Mouse (Mus musculus) heart, postnatal 0 days (tissue): ENCODE results near the gene Tas2r110. TPM values are rescaled to one million over a fixed set of nuclear protein-coding genes. Genes with fewer than 3 reads are reported as not detected.

ENCODE experiments used
- ATAC-seq: fragments of 200-750 bp; cut with Nextera tagmentation; 2 replicates; pipeline ENCODE4 v1.8.0; 2017; ENCODE audit warnings: low read depth, moderate number of reproducible peaks, moderate library complexity; ENCODE audit not compliant: insufficient read depth
- DNase-seq: peaks from one replicate; pipeline ENCODE4 v3.0.0-alpha.2; 2016; ENCODE audit warnings: low spot score
- H3K27ac ChIP-seq: fragments of 300-500 bp; sonication (generic); 2 replicates; pipeline ENCODE4 v1.5.1; 2014; ENCODE audit warnings: low read depth, mild to moderate bottlenecking
- H3K27me3 ChIP-seq: fragments of 300-500 bp; sonication (generic); 2 replicates; pipeline ENCODE4 v1.6.1; 2014; ENCODE audit warnings: low read length, mixed read lengths; ENCODE audit not compliant: control insufficient read depth, insufficient read depth
- H3K36me3 ChIP-seq: fragments of 300-500 bp; sonication (generic); replicated peaks from 2 replicates; pipeline ENCODE4 v1.6.1; 2014; ENCODE audit warnings: low read length, mixed read lengths; ENCODE audit not compliant: control insufficient read depth, insufficient read depth
- H3K4me1 ChIP-seq: fragments of 300-500 bp; sonication (generic); 2 replicates; pipeline ENCODE4 v1.6.1; 2014; ENCODE audit warnings: antibody characterized with exemption; ENCODE audit not compliant: control insufficient read depth, insufficient read depth
- H3K4me2 ChIP-seq: fragments of 300-500 bp; sonication (generic); 2 replicates; pipeline ENCODE4 v1.6.1; 2014; ENCODE audit warnings: low read depth, mild to moderate bottlenecking, low read length, moderate library complexity
- H3K4me3 ChIP-seq: fragments of 300-500 bp; sonication (generic); 2 replicates; pipeline ENCODE4 v1.5.1; 2014; ENCODE audit warnings: low read depth, low read length
- H3K9ac ChIP-seq: fragments of 300-500 bp; sonication (generic); replicated peaks from 2 replicates; pipeline ENCODE4 v1.6.1; 2014; ENCODE audit warnings: low read depth, low read length, mixed read lengths
- H3K9me3 ChIP-seq: fragments of 300-500 bp; sonication (generic); replicated peaks from 2 replicates; pipeline ENCODE4 v1.6.1; 2016; ENCODE audit warnings: low read length; ENCODE audit not compliant: control insufficient read depth
- CTCF ChIP-seq: IDR thresholded peaks from 2 replicates; pipeline ENCODE4 v1.5.1; 2016; ENCODE audit warnings: antibody characterized with exemption, control low read depth, low read depth
- EP300 ChIP-seq: IDR thresholded peaks from 2 replicates; pipeline ENCODE4 v1.6.1; 2016; ENCODE audit warnings: antibody characterized with exemption, low read depth
- WGBS: fragments of 180-500 bp; shearing (Covaris S2); extraction: QIAGEN DNeasy Blood & Tissue Kit; methylation state at CpG from one replicate; pipeline ENCODE4 v1.1.7; 2014; 5-methylcytosine and 5-hydroxymethylcytosine counted together
- polyA plus RNA-seq: library from polyadenylated mRNA; unstranded; fragments of >200 nt; fragmentation: Nextera tagmentation; extraction: Ambion mirVana; gene quantifications from 2 replicates; pipeline ENCODE4 v1.2.1, GENCODE M21; 2015
- total RNA-seq: library from RNA; depleted of rRNA; stranded (reverse); fragments of >200 nt; gene quantifications from 2 replicates; pipeline ENCODE4 v1.2.3, GENCODE M21; 2014; ENCODE audit warnings: low replicate concordance; rRNA removed

The Tas2r110 gene
- total RNA-seq: not detected in 2 replicates
- not detected in 2 replicates for polyA plus RNA-seq

DNA sequence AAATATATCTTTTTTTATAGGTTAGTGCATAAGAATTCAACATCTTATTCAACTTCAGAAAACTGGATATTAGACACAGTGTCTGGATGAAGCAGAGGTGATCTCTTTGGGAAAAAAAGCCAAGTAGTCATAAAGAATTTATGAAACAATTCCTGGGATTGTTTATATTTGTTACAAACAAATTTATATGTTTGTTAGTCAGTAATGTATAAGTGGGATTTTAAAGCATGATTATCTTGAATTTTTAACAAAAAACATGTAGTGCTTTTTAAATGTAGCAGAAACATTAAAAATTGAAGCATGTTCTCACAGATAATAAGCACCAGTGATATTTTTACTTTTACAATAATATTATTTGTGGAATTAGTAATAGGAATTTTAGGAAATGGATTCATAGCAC, at the start of gene Tas2r110:
Tas2r110 (plus strand) TSS at position 301 of the 400 bp plus-strand sequence.
- no peaks in the 10 kb centered on the region for H3K9me3 ChIP-seq
- H3K36me3 ChIP-seq: no peaks in the 10 kb centered on the region
- H3K27me3 ChIP-seq: no peaks in the 10 kb centered on the region
- no peak for ATAC-seq
- no peak within 1 kb of the TSS for H3K9ac ChIP-seq
- no peak for TF ChIP-seq EP300
- no peak for TF ChIP-seq CTCF
- H3K4me2 ChIP-seq: no peak within 1 kb of the TSS
- no peaks in the 10 kb centered on the region for H3K4me1 ChIP-seq
- H3K4me3 ChIP-seq: no peak within 1 kb of the TSS
- H3K27ac ChIP-seq: no peak within 1 kb of the TSS
- no peak for DNase-seq

DNA sequence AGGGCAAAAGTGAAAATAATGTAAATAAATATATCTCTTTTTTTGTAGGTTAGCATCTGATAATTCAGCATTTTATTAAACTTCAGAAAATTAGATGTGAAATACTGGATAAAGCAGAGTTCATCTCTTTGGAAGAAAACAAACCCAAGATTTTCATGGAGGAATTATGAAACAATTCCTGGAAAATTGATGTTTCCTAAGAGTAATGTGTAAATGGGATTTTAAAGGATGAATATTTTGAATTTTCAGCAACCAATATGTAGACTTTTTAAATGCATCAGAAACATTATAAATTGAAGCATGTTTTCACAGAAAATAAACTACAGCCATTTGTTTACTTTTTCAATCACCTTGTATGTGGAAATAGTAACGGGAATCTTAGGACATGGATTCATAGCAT, 21.0 kb upstream of the Tas2r110 start, which contains the start of gene Tas2r123:
Tas2r123 (plus strand) TSS at position 301 of the 400 bp plus-strand sequence.
- Histone ChIP-seq H3K27me3 (no peaks in the 10 kb centered on the region), H3K4me1 (no peaks in the 10 kb centered on the region), H3K4me2 (no peak within 1 kb of the TSS), H3K9ac (no peak within 1 kb of the TSS), H3K9me3 (no peaks in the 10 kb centered on the region), H3K4me3 (no peak within 1 kb of the TSS), H3K36me3 (no peaks in the 10 kb centered on the region), H3K27ac (no peak within 1 kb of the TSS)
- TF ChIP-seq EP300 (no peak), CTCF (no peak)
- ATAC-seq (no peak), DNase-seq (no peak)
- 59% methylated on average over 1 of the region's 1 CpGs for WGBS

DNA sequence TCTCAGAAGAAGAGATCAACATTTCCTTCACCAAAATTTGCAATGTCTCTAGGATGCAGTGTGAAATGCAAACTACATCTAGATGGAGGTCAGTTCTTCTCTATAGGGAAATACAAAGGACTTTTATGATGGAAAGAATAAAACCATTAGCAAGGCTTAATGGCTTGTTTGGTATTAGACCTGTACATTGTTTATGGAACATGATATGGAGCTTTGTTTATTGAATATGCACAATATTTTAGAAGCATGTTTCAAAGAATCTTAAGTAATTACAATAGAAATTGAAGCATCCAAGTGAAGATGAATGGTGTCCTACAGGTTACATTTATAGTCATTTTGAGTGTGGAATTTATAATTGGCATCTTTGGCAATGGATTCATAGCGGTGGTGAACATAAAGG, 12.7 kb upstream of the Tas2r110 start, which contains the start of gene Tas2r116:
Tas2r116 (plus strand) TSS at position 301 of the 400 bp plus-strand sequence.
- no peak within 1 kb of the TSS for H3K4me2 ChIP-seq
- H3K27me3 ChIP-seq: no peaks in the 10 kb centered on the region
- no peak for ATAC-seq
- no peak for TF ChIP-seq EP300
- TF ChIP-seq CTCF: no peak
- H3K27ac ChIP-seq: no peak within 1 kb of the TSS
- no peak within 1 kb of the TSS for H3K9ac ChIP-seq
- no peaks in the 10 kb centered on the region for H3K4me1 ChIP-seq
- no peak for DNase-seq
- H3K36me3 ChIP-seq: no peaks in the 10 kb centered on the region
- H3K4me3 ChIP-seq: no peak within 1 kb of the TSS
- no peaks in the 10 kb centered on the region for H3K9me3 ChIP-seq
- 59% methylated on average over 1 of the region's 1 CpGs for WGBS

DNA sequence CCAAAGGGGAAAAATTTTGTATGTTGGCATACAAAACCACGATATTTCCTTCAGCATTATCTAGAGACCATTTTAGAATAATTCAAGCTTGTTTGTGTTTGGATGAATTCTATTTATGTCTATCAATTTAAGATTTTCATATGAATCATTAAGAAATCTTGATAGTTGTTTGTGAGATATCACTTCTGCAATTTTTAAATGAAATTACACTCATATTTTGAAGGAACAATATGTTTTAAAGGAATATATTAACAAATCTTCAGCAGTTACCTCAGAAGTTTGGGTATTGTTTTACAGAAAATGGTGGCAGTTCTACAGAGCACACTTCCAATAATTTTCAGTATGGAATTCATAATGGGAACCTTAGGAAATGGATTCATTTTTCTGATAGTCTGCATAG, 24.9 kb downstream of the Tas2r110 start, which contains the start of gene Tas2r113:
Tas2r113 (plus strand) TSS at position 301 of the 400 bp plus-strand sequence.
- TF ChIP-seq EP300: no peak
- no peak within 1 kb of the TSS for H3K9ac ChIP-seq
- H3K4me2 ChIP-seq: no peak within 1 kb of the TSS
- H3K4me1 ChIP-seq: no peaks in the 10 kb centered on the region
- H3K4me3 ChIP-seq: no peak within 1 kb of the TSS
- ATAC-seq (no peak), DNase-seq (no peak)
- no peak within 1 kb of the TSS for H3K27ac ChIP-seq
- no peaks in the 10 kb centered on the region for H3K27me3 ChIP-seq
- 58% methylated on average over 1 of the region's 1 CpGs for WGBS
- no peaks in the 10 kb centered on the region for H3K36me3 ChIP-seq
- H3K9me3 ChIP-seq: no peaks in the 10 kb centered on the region

DNA sequence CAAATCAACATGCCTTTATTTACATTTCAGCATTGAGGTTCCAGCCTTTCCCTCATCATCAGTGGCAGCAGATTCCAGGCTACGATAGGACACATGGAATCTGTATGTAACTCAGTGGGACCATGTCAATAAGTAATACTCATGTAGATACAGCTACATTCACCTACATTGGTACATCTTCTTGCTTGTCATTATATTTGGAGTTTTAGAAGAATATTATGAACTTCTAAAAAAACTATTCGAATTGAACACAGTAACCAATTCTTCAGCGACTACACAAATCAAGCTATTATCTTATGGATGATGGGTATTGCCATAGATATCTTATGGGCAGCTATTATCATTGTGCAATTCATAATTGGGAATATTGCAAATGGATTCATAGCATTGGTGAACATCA, 41.5 kb downstream of the Tas2r110 start, which contains the start of gene Tas2r125:
Tas2r125 (plus strand) TSS at position 301 of the 400 bp plus-strand sequence.
- Histone ChIP-seq H3K27ac (no peak within 1 kb of the TSS), H3K9ac (no peak within 1 kb of the TSS), H3K4me1 (no peaks in the 10 kb centered on the region), H3K36me3 (no peaks in the 10 kb centered on the region), H3K27me3 (no peaks in the 10 kb centered on the region), H3K4me3 (no peak within 1 kb of the TSS), H3K4me2 (no peak within 1 kb of the TSS), H3K9me3 (no peaks in the 10 kb centered on the region)
- TF ChIP-seq CTCF (no peak), EP300 (no peak)
- ATAC-seq (no peak), DNase-seq (no peak)
- WGBS: 63% methylated on average over 3 of the region's 3 CpGs

Other genes with a start within 250 kb of the Tas2r110 start
- gene A630073D07Rik, start 216.5 kb upstream of the Tas2r110 start, total RNA-seq: not detected in 2 replicates
- not detected in 2 replicates for gene A630073D07Rik, start 216.5 kb upstream of the Tas2r110 start, polyA plus RNA-seq
- gene Tas2r120, start 211.1 kb upstream of the Tas2r110 start, total RNA-seq: not detected in 2 replicates
- gene Tas2r120, start 211.1 kb upstream of the Tas2r110 start, polyA plus RNA-seq: not detected in 2 replicates
- not detected in 2 replicates for gene Tas2r121, start 167.0 kb upstream of the Tas2r110 start, total RNA-seq
- not detected in 2 replicates for gene Tas2r121, start 167.0 kb upstream of the Tas2r110 start, polyA plus RNA-seq
- gene Tas2r122, start 156.1 kb upstream of the Tas2r110 start, total RNA-seq: not detected in 2 replicates
- not detected in 2 replicates for gene Tas2r122, start 156.1 kb upstream of the Tas2r110 start, polyA plus RNA-seq
- not detected in 2 replicates for gene Tas2r115, start 130.0 kb upstream of the Tas2r110 start, total RNA-seq
- gene Tas2r115, start 130.0 kb upstream of the Tas2r110 start, polyA plus RNA-seq: not detected in 2 replicates
- not detected in 2 replicates for gene Tas2r124, start 113.3 kb upstream of the Tas2r110 start, total RNA-seq
- not detected in 2 replicates for gene Tas2r124, start 113.3 kb upstream of the Tas2r110 start, polyA plus RNA-seq
- gene Tas2r102, start 105.9 kb upstream of the Tas2r110 start, total RNA-seq: not detected in 2 replicates
- not detected in 2 replicates for gene Tas2r102, start 105.9 kb upstream of the Tas2r110 start, polyA plus RNA-seq
- not detected in 2 replicates for gene Tas2r136, start 89.8 kb upstream of the Tas2r110 start, total RNA-seq
- not detected in 2 replicates for gene Tas2r136, start 89.8 kb upstream of the Tas2r110 start, polyA plus RNA-seq
- not detected in 2 replicates for gene Tas2r117, start 65.2 kb upstream of the Tas2r110 start, total RNA-seq
- not detected in 2 replicates for gene Tas2r117, start 65.2 kb upstream of the Tas2r110 start, polyA plus RNA-seq
- gene Tas2r123, start 20.9 kb upstream of the Tas2r110 start, total RNA-seq: not detected in 2 replicates
- gene Tas2r123, start 20.9 kb upstream of the Tas2r110 start, polyA plus RNA-seq: not detected in 2 replicates
- gene Tas2r116, start 12.6 kb upstream of the Tas2r110 start, total RNA-seq: not detected in 2 replicates
- not detected in 2 replicates for gene Tas2r116, start 12.6 kb upstream of the Tas2r110 start, polyA plus RNA-seq
- not detected in 2 replicates for gene Tas2r113, start 25.0 kb downstream of the Tas2r110 start, total RNA-seq
- not detected in 2 replicates for gene Tas2r113, start 25.0 kb downstream of the Tas2r110 start, polyA plus RNA-seq
- not detected in 2 replicates for gene Tas2r125, start 41.6 kb downstream of the Tas2r110 start, total RNA-seq
- not detected in 2 replicates for gene Tas2r125, start 41.6 kb downstream of the Tas2r110 start, polyA plus RNA-seq
- gene Tas2r129, start 83.1 kb downstream of the Tas2r110 start, total RNA-seq: not detected in 2 replicates
- not detected in 2 replicates for gene Tas2r129, start 83.1 kb downstream of the Tas2r110 start, polyA plus RNA-seq
- not detected in 2 replicates for gene Tas2r131, start 89.9 kb downstream of the Tas2r110 start, total RNA-seq
- not detected in 2 replicates for gene Tas2r131, start 89.9 kb downstream of the Tas2r110 start, polyA plus RNA-seq
- gene Tas2r109, start 113.0 kb downstream of the Tas2r110 start, total RNA-seq: not detected in 2 replicates
- gene Tas2r109, start 113.0 kb downstream of the Tas2r110 start, polyA plus RNA-seq: not detected in 2 replicates
- gene Tas2r103, start 169.1 kb downstream of the Tas2r110 start, total RNA-seq: 3.1 TPM in 1 of 2 replicates, not detected in the other
- gene Tas2r103, start 169.1 kb downstream of the Tas2r110 start, polyA plus RNA-seq: not detected in 2 replicates
- not detected in 2 replicates for gene Tas2r140, start 187.8 kb downstream of the Tas2r110 start, total RNA-seq
- not detected in 2 replicates for gene Tas2r140, start 187.8 kb downstream of the Tas2r110 start, polyA plus RNA-seq
- gene Smim10l1, start 236.9 kb downstream of the Tas2r110 start, total RNA-seq: 111 and 163 TPM in 2 replicates
- 91.2 and 103 TPM in 2 replicates for gene Smim10l1, start 236.9 kb downstream of the Tas2r110 start, polyA plus RNA-seq